Mouse (Mus musculus): ENCODE results near the gene Pax2.

- TF ChIP-seq CTCF (IDR thresholded peaks at IDR 0.05; ENCODE audit: borderline replicate concordance, extremely low read depth, insufficient read depth, insufficient read length) (no peak), POLR2A (IDR thresholded peaks at IDR 0.05; ENCODE audit: borderline replicate concordance, extremely low read depth, insufficient read depth, insufficient read length, poor library complexity, severe bottlenecking) (no peak)
These were observed 57.0 kb downstream of the Pax2 start for GRCm38 (mm10) chr19:44812666-44813429.
